11 mouse cellular contexts compared by ENCODE assay signal in genomic region chr11:20396204-20396848, GRCm38 (mm10).
DNase-seq lines count a peak whose midpoint lies in the region; ATAC-seq and TF ChIP-seq lines count a peak whose summit lies in the region.
"Had no signal": no experiment of that assay in that cellular context is flagged by ENCODE, and none has a peak within 500 bp of the region (broad histone marks: within the 10 kb centered on the region; RNA-seq: fewer than 3 reads in every experiment).

No protein-coding gene starts in this region.

- H3K9me3 ChIP-seq in hindbrain, postnatal 0 days (ENCODE audit: low read length), result no peaks in the 10 kb centered on the region
- H3K9me3 ChIP-seq in hindbrain, embryonic 11.5 days (ENCODE audit: control insufficient read depth, low read length), result no peaks in the 10 kb centered on the region
- no peaks in the 10 kb centered on the region for H3K9me3 ChIP-seq in intestine, embryonic 14.5 days (ENCODE audit: control insufficient read depth, low read length)
- H3K9me3 ChIP-seq in liver, embryonic 13.5 days (replicated peaks), result no peaks in the 10 kb centered on the region

- no peaks in the 10 kb centered on the region for H3K4me1 ChIP-seq in hindbrain, postnatal 0 days (ENCODE audit: insufficient read depth, low read length)
- H3K4me1 ChIP-seq in hindbrain, embryonic 11.5 days (replicated peaks; ENCODE audit: control insufficient read depth, insufficient read depth, low read length), result no peaks in the 10 kb centered on the region
- no peaks in the 10 kb centered on the region for H3K4me1 ChIP-seq in intestine, embryonic 14.5 days (replicated peaks; ENCODE audit: control insufficient read depth, insufficient read depth, low read length)
- H3K4me1 ChIP-seq in liver, embryonic 13.5 days (replicated peaks), result 0 out of 2 replicates have a peak, but pooled peaks cover 3% of the 10 kb centered on the region
- peaks cover 13% of the 10 kb centered on the region; the same call in 1 of the 2 replicates for H3K4me1 ChIP-seq in small intestine, adult 2 months (ENCODE audit: control insufficient read depth, insufficient read depth, insufficient read length, low read length)
- H3K4me1 ChIP-seq: neural tube, embryonic 12.5 days had no signal

- DNase-seq in hindbrain, postnatal 0 days (ENCODE audit: low spot score), result peak; percentile 71
- DNase-seq in hindbrain, embryonic 11.5 days (ENCODE audit: low spot score), result no peak
- DNase-seq in intestine, embryonic 14.5 days (ENCODE audit: low spot score), result no peak
- no peak for DNase-seq in liver, embryonic 13.5 days
- DNase-seq in testis, postnatal 10 days (ENCODE audit: low spot score), result no peak
- DNase-seq in kidney, postnatal 10 days, result no peak
- DNase-seq in gastrocnemius, postnatal 4 days (ENCODE audit: low spot score in 2 of 2), result no peak

- H3K4me3 ChIP-seq in hindbrain, postnatal 0 days (ENCODE audit: low read length), result no peak overlapping the region
- no peak overlapping the region for H3K4me3 ChIP-seq in hindbrain, embryonic 11.5 days (ENCODE audit: low read depth, low read length)
- no peak overlapping the region for H3K4me3 ChIP-seq in intestine, embryonic 14.5 days (ENCODE audit: low read depth, low read length)
- H3K4me3 ChIP-seq in liver, embryonic 13.5 days (replicated peaks), result no peak overlapping the region
- no peak overlapping the region for H3K4me3 ChIP-seq in small intestine, adult 2 months (ENCODE audit: low read depth, low read length)
- H3K4me3 ChIP-seq: embryonic facial prominence, embryonic 12.5 days; neural tube, embryonic 12.5 days had no signal

- TF ChIP-seq CTCF in hindbrain, postnatal 0 days (IDR thresholded peaks at IDR 0.05; ENCODE audit: low read depth), result no peak
- TF ChIP-seq CTCF in small intestine, adult 2 months (IDR thresholded peaks at IDR 0.05; ENCODE audit: extremely low read depth, insufficient read length, insufficient replicate concordance, low read depth, low read length), result no peak

- H3K4me2 ChIP-seq in hindbrain, postnatal 0 days (ENCODE audit: low read depth, low read length), result no peak overlapping the region
- no peak overlapping the region for H3K4me2 ChIP-seq in hindbrain, embryonic 11.5 days (replicated peaks; ENCODE audit: low read depth, low read length)
- no peak overlapping the region for H3K4me2 ChIP-seq in intestine, embryonic 14.5 days (ENCODE audit: low read length)
- H3K4me2 ChIP-seq in liver, embryonic 13.5 days, result 0 out of 2 replicates have a peak overlapping the region, but pooled peaks have one; percentile 2
- H3K4me2 ChIP-seq: embryonic facial prominence, embryonic 12.5 days; neural tube, embryonic 12.5 days had no signal

- 59% methylated on average over 11 of the region's 11 CpGs for WGBS in hindbrain, postnatal 0 days
- 77% methylated on average over 11 of the region's 11 CpGs for WGBS in hindbrain, embryonic 11.5 days
- WGBS in intestine, embryonic 14.5 days, result 69% methylated on average over 11 of the region's 11 CpGs
- 61% methylated on average over 11 of the region's 11 CpGs for WGBS in liver, embryonic 13.5 days (ENCODE audit: insufficient replicate concordance)
- 19% methylated on average over 11 of the region's 11 CpGs for WGBS in small intestine, adult 2 months

- no peaks in the 10 kb centered on the region for H3K36me3 ChIP-seq in hindbrain, postnatal 0 days (ENCODE audit: insufficient read depth, low read length)
- H3K36me3 ChIP-seq in hindbrain, embryonic 11.5 days (ENCODE audit: control insufficient read depth, insufficient read depth, low read length), result no peaks in the 10 kb centered on the region
- no peaks in the 10 kb centered on the region for H3K36me3 ChIP-seq in intestine, embryonic 14.5 days (ENCODE audit: control insufficient read depth, insufficient read depth, low read length)
- no peaks in the 10 kb centered on the region for H3K36me3 ChIP-seq in liver, embryonic 13.5 days
- H3K36me3 ChIP-seq in small intestine, adult 2 months (ENCODE audit: control insufficient read depth, insufficient read depth, low read length), result no peaks in the 10 kb centered on the region
- H3K36me3 ChIP-seq: embryonic facial prominence, embryonic 12.5 days; neural tube, embryonic 12.5 days had no signal

- no peaks in the 10 kb centered on the region for H3K27me3 ChIP-seq in hindbrain, postnatal 0 days (ENCODE audit: insufficient read depth, low read length)
- no peaks in the 10 kb centered on the region for H3K27me3 ChIP-seq in hindbrain, embryonic 11.5 days (ENCODE audit: control insufficient read depth, insufficient read depth, low read length)
- no peaks in the 10 kb centered on the region for H3K27me3 ChIP-seq in intestine, embryonic 14.5 days (replicated peaks; ENCODE audit: control insufficient read depth, insufficient read depth, low read length)
- no peaks in the 10 kb centered on the region for H3K27me3 ChIP-seq in liver, embryonic 13.5 days
- H3K27me3 ChIP-seq in small intestine, adult 2 months (ENCODE audit: control insufficient read depth, insufficient read depth, low read length), result no peaks in the 10 kb centered on the region
- H3K27me3 ChIP-seq: embryonic facial prominence, embryonic 12.5 days; neural tube, embryonic 12.5 days; Patski had no signal

- H3K27ac ChIP-seq in hindbrain, postnatal 0 days, result peak overlapping the region; percentile 58; the same call in 1 of the 2 replicates
- no peak overlapping the region for H3K27ac ChIP-seq in hindbrain, embryonic 11.5 days (ENCODE audit: low read depth, low read length)
- H3K27ac ChIP-seq in intestine, embryonic 14.5 days (ENCODE audit: low read depth), result no peak overlapping the region
- peak overlapping the region; percentile 59 for H3K27ac ChIP-seq in liver, embryonic 13.5 days
- H3K27ac ChIP-seq in small intestine, adult 2 months (ENCODE audit: insufficient read depth, low read depth, low read length), result 0 out of 2 replicates have a peak overlapping the region, but pooled peaks have one; percentile 3
- H3K27ac ChIP-seq: embryonic facial prominence, embryonic 12.5 days; neural tube, embryonic 12.5 days had no signal

- TF ChIP-seq POLR2A in small intestine, adult 2 months (IDR thresholded peaks at IDR 0.05; ENCODE audit: low read depth, low read length), result no peak

- ATAC-seq in hindbrain, postnatal 0 days, result peak; percentile 88
- no peak for ATAC-seq in hindbrain, embryonic 11.5 days (ENCODE audit: low FRiP score)
- ATAC-seq in intestine, embryonic 14.5 days (replicated peaks; ENCODE audit: low FRiP score, low TSS enrichment, low read depth), result 0 out of 2 replicates have a peak, but pooled peaks have one; percentile 32
- ATAC-seq in liver, embryonic 13.5 days (ENCODE audit: low read depth), result peak; percentile 64
- ATAC-seq: Patski had no signal

- no peak overlapping the region for H3K9ac ChIP-seq in hindbrain, postnatal 0 days (replicated peaks; ENCODE audit: low read length)
- H3K9ac ChIP-seq in hindbrain, embryonic 11.5 days (ENCODE audit: low read depth, low read length), result no peak overlapping the region
- no peak overlapping the region for H3K9ac ChIP-seq in intestine, embryonic 14.5 days (ENCODE audit: low read length)
- no peak overlapping the region for H3K9ac ChIP-seq in liver, embryonic 13.5 days
- H3K9ac ChIP-seq: embryonic facial prominence, embryonic 12.5 days; neural tube, embryonic 12.5 days had no signal

Comparison
In these comparisons a context has a peak if more than half of its experiments do, and no peak if none do; other contexts are left out.
1. H3K27ac ChIP-seq: peak in hindbrain, postnatal 0 days (single experiment), liver, embryonic 13.5 days (single experiment) and small intestine, adult 2 months (single experiment); none in hindbrain, embryonic 11.5 days (single experiment) and intestine, embryonic 14.5 days (single experiment).